Mouse (Mus musculus): ENCODE measurements around the gene Colec11. TPM values are rescaled to one million over a fixed set of nuclear protein-coding genes. Genes with fewer than 3 reads are reported as not detected.

The Colec11 gene
- polyA plus RNA-seq, 1 experiment from 2014 or later = 1.4 TPM

- H3K9me3 ChIP-seq (ENCODE audit: control insufficient read depth, low read length) = no peaks in the 10 kb centered on the region
- 0 out of 2 replicates have a peak, but pooled peaks have one; percentile 40 for ATAC-seq
- H3K9ac ChIP-seq (ENCODE audit: low read depth, low read length) = no peak overlapping the region
- H3K4me1 ChIP-seq (ENCODE audit: control insufficient read depth, insufficient read depth, low read depth, low read length) = peaks cover 2% of the 10 kb centered on the region; the same call in 1 of the 2 replicates
- H3K4me3 ChIP-seq (ENCODE audit: low read length) = no peak overlapping the region
- no peak overlapping the region for H3K4me2 ChIP-seq (ENCODE audit: low read length)
- no peaks in the 10 kb centered on the region for H3K27me3 ChIP-seq (replicated peaks; ENCODE audit: control insufficient read depth, insufficient read depth, low read length)
- 0 out of 2 replicates have a peak overlapping the region, but pooled peaks have one; percentile 48 for H3K27ac ChIP-seq (ENCODE audit: low read depth, low read length)
- H3K36me3 ChIP-seq (ENCODE audit: control insufficient read depth, insufficient read depth, low read length) = no peaks in the 10 kb centered on the region
- WGBS = 60% methylated on average over 7 of the region's 7 CpGs
Observed at GRCm38 (mm10) chr12:28614401-28614800, 8.8 kb downstream of the Colec11 start.

- no peaks in the 10 kb centered on the region for H3K27me3 ChIP-seq (replicated peaks; ENCODE audit: control insufficient read depth, insufficient read depth, low read length)
Observed at GRCm38 (mm10) chr12:28612391-28612790, 10.8 kb downstream of the Colec11 start.

GRCm38 (mm10) chr12:28607546-28608305 lies 15.5 kb downstream of the Colec11 start:
- Histone ChIP-seq H3K27ac (ENCODE audit: low read depth, low read length) (peak overlapping the region; percentile 88), H3K4me2 (ENCODE audit: low read length) (peak overlapping the region; percentile 54), H3K27me3 (replicated peaks; ENCODE audit: control insufficient read depth, insufficient read depth, low read length) (no peaks in the 10 kb centered on the region), H3K4me3 (ENCODE audit: low read length) (peak overlapping the region; percentile 27), H3K4me1 (ENCODE audit: control insufficient read depth, insufficient read depth, low read depth, low read length) (peaks cover 13% of the 10 kb centered on the region), H3K36me3 (ENCODE audit: control insufficient read depth, insufficient read depth, low read length) (no peaks in the 10 kb centered on the region), H3K9ac (ENCODE audit: low read depth, low read length) (peak overlapping the region; percentile 57), H3K9me3 (ENCODE audit: control insufficient read depth, low read length) (no peaks in the 10 kb centered on the region)
- 17% methylated on average over 17 of the region's 17 CpGs for WGBS
- ATAC-seq = peak; percentile 91

More at GRCm38 (mm10) chr12:28612391-28612790, 10.8 kb downstream of the Colec11 start:
- Histone ChIP-seq H3K4me3 (ENCODE audit: low read length) (no peak overlapping the region), H3K4me2 (ENCODE audit: low read length) (no peak overlapping the region), H3K9ac (ENCODE audit: low read depth, low read length) (no peak overlapping the region), H3K4me1 (ENCODE audit: control insufficient read depth, insufficient read depth, low read depth, low read length) (peaks cover 11% of the 10 kb centered on the region), H3K36me3 (ENCODE audit: control insufficient read depth, insufficient read depth, low read length) (no peaks in the 10 kb centered on the region), H3K27ac (ENCODE audit: low read depth, low read length) (no peak overlapping the region), H3K9me3 (ENCODE audit: control insufficient read depth, low read length) (no peaks in the 10 kb centered on the region)
- WGBS = 62% methylated on average over 6 of the region's 6 CpGs
- no peak for ATAC-seq

- no peak overlapping the region for H3K9ac ChIP-seq (ENCODE audit: low read depth, low read length)
- H3K27ac ChIP-seq (ENCODE audit: low read depth, low read length) = no peak overlapping the region
- no peaks in the 10 kb centered on the region for H3K36me3 ChIP-seq (ENCODE audit: control insufficient read depth, insufficient read depth, low read length)
- ATAC-seq = no peak
- no peak overlapping the region for H3K4me3 ChIP-seq (ENCODE audit: low read length)
- H3K4me2 ChIP-seq (ENCODE audit: low read length) = no peak overlapping the region
- WGBS = 41% methylated on average over 1 of the region's 1 CpGs
- no peaks in the 10 kb centered on the region for H3K27me3 ChIP-seq (replicated peaks; ENCODE audit: control insufficient read depth, insufficient read depth, low read length)
- H3K9me3 ChIP-seq (ENCODE audit: control insufficient read depth, low read length) = no peaks in the 10 kb centered on the region
- peaks cover 20% of the 10 kb centered on the region for H3K4me1 ChIP-seq (ENCODE audit: control insufficient read depth, insufficient read depth, low read depth, low read length)
Observed at GRCm38 (mm10) chr12:28603494-28603893, 19.7 kb downstream of the Colec11 start.

GRCm38 (mm10) chr12:28602259-28602658 lies 20.9 kb downstream of the Colec11 start:
- WGBS = 17% methylated on average over 4 of the region's 4 CpGs
- Histone ChIP-seq H3K4me2 (ENCODE audit: low read length) (no peak overlapping the region), H3K27ac (ENCODE audit: low read depth, low read length) (no peak overlapping the region), H3K4me1 (ENCODE audit: control insufficient read depth, insufficient read depth, low read depth, low read length) (peaks cover 10% of the 10 kb centered on the region), H3K9me3 (ENCODE audit: control insufficient read depth, low read length) (no peaks in the 10 kb centered on the region), H3K9ac (ENCODE audit: low read depth, low read length) (no peak overlapping the region), H3K4me3 (ENCODE audit: low read length) (no peak overlapping the region), H3K36me3 (ENCODE audit: control insufficient read depth, insufficient read depth, low read length) (no peaks in the 10 kb centered on the region), H3K27me3 (replicated peaks; ENCODE audit: control insufficient read depth, insufficient read depth, low read length) (no peaks in the 10 kb centered on the region)
- peak; percentile 84 for ATAC-seq

- Histone ChIP-seq H3K4me2 (ENCODE audit: low read length) (no peak overlapping the region), H3K4me3 (ENCODE audit: low read length) (no peak overlapping the region), H3K4me1 (ENCODE audit: control insufficient read depth, insufficient read depth, low read depth, low read length) (peaks cover 7% of the 10 kb centered on the region), H3K9ac (ENCODE audit: low read depth, low read length) (no peak overlapping the region), H3K9me3 (ENCODE audit: control insufficient read depth, low read length) (no peaks in the 10 kb centered on the region), H3K27me3 (replicated peaks; ENCODE audit: control insufficient read depth, insufficient read depth, low read length) (no peaks in the 10 kb centered on the region), H3K36me3 (ENCODE audit: control insufficient read depth, insufficient read depth, low read length) (no peaks in the 10 kb centered on the region), H3K27ac (ENCODE audit: low read depth, low read length) (no peak overlapping the region)
- WGBS = 66% methylated on average over 2 of the region's 2 CpGs
- no peak for ATAC-seq
Observed at GRCm38 (mm10) chr12:28598526-28598991, 24.6 kb downstream of the Colec11 start.

- no peaks in the 10 kb centered on the region for H3K36me3 ChIP-seq (ENCODE audit: control insufficient read depth, insufficient read depth, low read length)
- no peak overlapping the region for H3K9ac ChIP-seq (ENCODE audit: low read depth, low read length)
- 73% methylated on average over 3 of the region's 3 CpGs for WGBS
- no peaks in the 10 kb centered on the region for H3K9me3 ChIP-seq (ENCODE audit: control insufficient read depth, low read length)
- ATAC-seq = no peak
- no peak overlapping the region for H3K4me2 ChIP-seq (ENCODE audit: low read length)
- peaks cover 7% of the 10 kb centered on the region for H3K4me1 ChIP-seq (ENCODE audit: control insufficient read depth, insufficient read depth, low read depth, low read length)
- no peaks in the 10 kb centered on the region for H3K27me3 ChIP-seq (replicated peaks; ENCODE audit: control insufficient read depth, insufficient read depth, low read length)
- no peak overlapping the region for H3K27ac ChIP-seq (ENCODE audit: low read depth, low read length)
- H3K4me3 ChIP-seq (ENCODE audit: low read length) = no peak overlapping the region
Observed at GRCm38 (mm10) chr12:28598110-28598509, 25.1 kb downstream of the Colec11 start.

GRCm38 (mm10) chr12:28597699-28598098 lies 25.5 kb downstream of the Colec11 start:
- no peaks in the 10 kb centered on the region for H3K27me3 ChIP-seq (replicated peaks; ENCODE audit: control insufficient read depth, insufficient read depth, low read length)
- H3K36me3 ChIP-seq (ENCODE audit: control insufficient read depth, insufficient read depth, low read length) = no peaks in the 10 kb centered on the region
- peaks cover 7% of the 10 kb centered on the region for H3K4me1 ChIP-seq (ENCODE audit: control insufficient read depth, insufficient read depth, low read depth, low read length)
- ATAC-seq = no peak
- no peak overlapping the region for H3K27ac ChIP-seq (ENCODE audit: low read depth, low read length)
- H3K4me3 ChIP-seq (ENCODE audit: low read length) = no peak overlapping the region
- H3K9ac ChIP-seq (ENCODE audit: low read depth, low read length) = no peak overlapping the region
- no peaks in the 10 kb centered on the region for H3K9me3 ChIP-seq (ENCODE audit: control insufficient read depth, low read length)
- 81% methylated on average over 9 of the region's 9 CpGs for WGBS
- no peak overlapping the region for H3K4me2 ChIP-seq (ENCODE audit: low read length)

- Histone ChIP-seq H3K9me3 (ENCODE audit: control insufficient read depth, low read length) (no peaks in the 10 kb centered on the region), H3K4me1 (ENCODE audit: control insufficient read depth, insufficient read depth, low read depth, low read length) (peaks cover 2% of the 10 kb centered on the region), H3K27me3 (replicated peaks; ENCODE audit: control insufficient read depth, insufficient read depth, low read length) (no peaks in the 10 kb centered on the region), H3K36me3 (ENCODE audit: control insufficient read depth, insufficient read depth, low read length) (no peaks in the 10 kb centered on the region), H3K4me2 (ENCODE audit: low read length) (no peak overlapping the region), H3K27ac (ENCODE audit: low read depth, low read length) (no peak overlapping the region), H3K4me3 (ENCODE audit: low read length) (no peak overlapping the region), H3K9ac (ENCODE audit: low read depth, low read length) (no peak overlapping the region)
- ATAC-seq = 0 out of 2 replicates have a peak, but pooled peaks have one; percentile 49
Observed at GRCm38 (mm10) chr12:28596851-28597250, 26.3 kb downstream of the Colec11 start.

Measured in hindbrain, embryonic 16.5 days (tissue).